Mouse (Mus musculus) CH12.LX (cell line): ENCODE measurements around the gene Itga2b.

Experiments used
- CHD2 ChIP-seq: IDR thresholded peaks from 2 replicates; pipeline ENCODE4 v1.6.1; 2011; ENCODE audit warnings: low read length, improper control_type of control experiment
- CTCF ChIP-seq, 2 experiments: IDR thresholded peaks in 1 of 2; conservative IDR thresholded peaks in 1 of 2; 2 replicates each; pipeline ENCODE4 v1.5.1; 2011 to 2012; ENCODE audit warnings: low read depth in 2 of 2, low read length in 2 of 2, improper control_type of control experiment in 1 of 2, inconsistent platforms in 1 of 2, mild to moderate bottlenecking in 1 of 2, moderate library complexity in 1 of 2
- EP300 ChIP-seq: IDR thresholded peaks from 2 replicates; pipeline ENCODE4 v1.6.1; 2011; ENCODE audit warnings: low read length, improper control_type of control experiment
- MAFK ChIP-seq: IDR thresholded peaks from 2 replicates; pipeline ENCODE4 v1.6.1; 2011; ENCODE audit warnings: low read length, improper control_type of control experiment; ENCODE audit not compliant: insufficient replicate concordance
- MAX ChIP-seq: IDR thresholded peaks from 2 replicates; pipeline ENCODE4 v1.6.1; 2011; ENCODE audit warnings: low read length, improper control_type of control experiment
- MAZ ChIP-seq: IDR thresholded peaks from 2 replicates; pipeline ENCODE4 v1.6.1; 2012; ENCODE audit warnings: low read depth, mild to moderate bottlenecking, inconsistent platforms, low read length, improper control_type of control experiment, moderate library complexity
- MXI1 ChIP-seq: IDR thresholded peaks from 2 replicates; pipeline ENCODE4 v1.6.1; 2011; ENCODE audit warnings: mild to moderate bottlenecking, low read depth, low read length, improper control_type of control experiment
- NELFE ChIP-seq: IDR thresholded peaks from 2 replicates; pipeline ENCODE4 v1.6.1; 2011; ENCODE audit warnings: low read depth, low read length, improper control_type of control experiment
- POLR2A ChIP-seq: IDR thresholded peaks from 2 replicates; pipeline ENCODE4 v1.6.1; 2011; ENCODE audit warnings: low read depth, mild to moderate bottlenecking, improper control_type of control experiment, low read length
- SMC3 ChIP-seq: IDR thresholded peaks from 2 replicates; pipeline ENCODE4 v1.6.1; 2011; ENCODE audit warnings: low read depth, low read length, improper control_type of control experiment
- USF1 ChIP-seq: IDR thresholded peaks from 2 replicates; pipeline ENCODE4 v1.6.1; 2014; ENCODE audit warnings: low read depth, mild to moderate bottlenecking, inconsistent platforms, low read length, improper control_type of control experiment
- ZC3H11A ChIP-seq: IDR thresholded peaks from 2 replicates; pipeline ENCODE4 v1.6.1; 2012; ENCODE audit warnings: low read depth, mild to moderate bottlenecking, inconsistent platforms, low read length, improper control_type of control experiment
- ZKSCAN1 ChIP-seq: IDR thresholded peaks from 2 replicates; pipeline ENCODE4 v1.6.1; 2012; ENCODE audit warnings: low read depth, inconsistent platforms, low read length, improper control_type of control experiment, borderline replicate concordance

GRCm38 (mm10) chr11:102514793-102515424, 45.0 kb upstream of the Itga2b start:
- no peak for TF ChIP-seq CTCF (conservative IDR thresholded peaks at IDR 0.05 in 1 of 2, IDR thresholded peaks at IDR 0.05 in 1 of 2; ENCODE audit: low read depth in 2 of 2, low read length in 2 of 2)
- no peak for TF ChIP-seq POLR2A
- no peak for TF ChIP-seq MAX
- no peak for TF ChIP-seq USF1
- TF ChIP-seq ZC3H11A = no peak
- TF ChIP-seq CHD2 = no peak
- no peak for TF ChIP-seq NELFE
- TF ChIP-seq EP300 = no peak
- TF ChIP-seq SMC3 = no peak
- TF ChIP-seq MAZ = no peak
- TF ChIP-seq MXI1 = no peak
- TF ChIP-seq ZKSCAN1 = no peak
- TF ChIP-seq MAFK = no peak
